Mouse (Mus musculus) forebrain, embryonic 13.5 days (tissue): ENCODE measurements around the gene Cops9. TPM values are rescaled to one million over a fixed set of nuclear protein-coding genes. Genes with fewer than 3 reads are reported as not detected.

ENCODE experiments used
- ATAC-seq: fragments of 200-750 bp; cut with Nextera tagmentation; 2 replicates; pipeline ENCODE4 v1.8.0; 2017
- H3K27ac ChIP-seq: fragments of 300-500 bp; sonication (generic); 2 replicates; pipeline ENCODE4 v1.5.1; 2015; ENCODE audit warnings: inconsistent platforms, mild to moderate bottlenecking, moderate library complexity
- H3K27me3 ChIP-seq: fragments of 300-500 bp; sonication (generic); 2 replicates; pipeline ENCODE4 v1.6.1; 2015; ENCODE audit warnings: mild to moderate bottlenecking, inconsistent platforms
- H3K36me3 ChIP-seq: fragments of 300-500 bp; sonication (generic); 2 replicates; pipeline ENCODE4 v1.6.1; 2015; ENCODE audit warnings: mild to moderate bottlenecking, inconsistent platforms; ENCODE audit not compliant: poor library complexity, severe bottlenecking
- H3K4me1 ChIP-seq: fragments of 300-500 bp; sonication (generic); 2 replicates; pipeline ENCODE4 v1.6.1; 2015; ENCODE audit warnings: inconsistent platforms
- H3K4me2 ChIP-seq: fragments of 300-500 bp; sonication (generic); 2 replicates; pipeline ENCODE4 v1.6.1; 2015; ENCODE audit warnings: inconsistent platforms, mild to moderate bottlenecking, moderate library complexity
- H3K4me3 ChIP-seq: fragments of 300-500 bp; sonication (generic); 2 replicates; pipeline ENCODE4 v1.5.1; 2015; ENCODE audit warnings: mild to moderate bottlenecking, inconsistent platforms
- H3K9ac ChIP-seq: fragments of 300-500 bp; sonication (generic); 2 replicates; pipeline ENCODE4 v1.6.1; 2015; ENCODE audit warnings: mild to moderate bottlenecking, inconsistent platforms
- H3K9me3 ChIP-seq: fragments of 300-500 bp; sonication (generic); replicated peaks from 2 replicates; pipeline ENCODE4 v1.6.1; 2016; ENCODE audit warnings: inconsistent platforms
- WGBS: fragments of 180-500 bp; shearing (Covaris S2); methylation state at CpG from one replicate; pipeline ENCODE4 v1.1.7; 2015; 5-methylcytosine and 5-hydroxymethylcytosine counted together
- polyA plus RNA-seq: library from polyadenylated mRNA; unstranded; fragments of >200 nt; fragmentation: Nextera tagmentation; extraction: Ambion mirVana; gene quantifications from 2 replicates; pipeline ENCODE4 v1.2.1, GENCODE M21; 2015

Gene Cops9
- polyA plus RNA-seq, 1 experiment from 2014 or later = 587 TPM

DNA sequence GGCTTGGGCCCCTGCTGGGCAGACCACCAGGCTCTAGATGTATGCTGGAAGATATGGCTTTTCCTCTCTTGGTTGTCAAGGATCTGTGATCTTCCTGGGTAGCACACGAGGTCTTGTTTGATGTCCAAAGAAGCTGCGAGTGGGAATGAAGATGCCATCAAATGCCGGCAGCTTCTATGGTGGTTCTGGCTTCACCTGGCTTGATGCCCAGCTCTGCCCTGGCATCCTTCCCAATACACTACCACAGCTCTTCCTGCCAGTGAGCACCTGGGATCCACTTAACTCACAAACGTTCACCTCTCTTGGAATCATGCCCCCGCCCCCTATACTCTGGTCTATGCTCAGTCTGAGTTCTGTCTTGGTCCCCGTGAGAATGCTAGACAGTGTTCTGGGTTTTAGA is 25.3 kb upstream of the Cops9 start:
- no peak overlapping the region for H3K4me2 ChIP-seq
- 0 out of 2 replicates have a peak, but pooled peaks cover 4% of the 10 kb centered on the region for H3K27me3 ChIP-seq
- H3K36me3 ChIP-seq = no peaks in the 10 kb centered on the region
- 71% methylated on average over 6 of the region's 6 CpGs for WGBS
- no peak overlapping the region for H3K9ac ChIP-seq
- ATAC-seq = no peak
- H3K4me1 ChIP-seq = no peaks in the 10 kb centered on the region
- no peaks in the 10 kb centered on the region for H3K9me3 ChIP-seq
- no peak overlapping the region for H3K4me3 ChIP-seq
- no peak overlapping the region for H3K27ac ChIP-seq

GRCm38 (mm10) chr1:92659392-92659791 is 17.6 kb upstream of the Cops9 start:
- Histone ChIP-seq H3K4me1 (no peaks in the 10 kb centered on the region), H3K4me3 (no peak overlapping the region), H3K9me3 (no peaks in the 10 kb centered on the region), H3K4me2 (no peak overlapping the region), H3K36me3 (no peaks in the 10 kb centered on the region), H3K9ac (no peak overlapping the region), H3K27ac (no peak overlapping the region), H3K27me3 (0 out of 2 replicates have a peak, but pooled peaks cover 4% of the 10 kb centered on the region)
- no peak for ATAC-seq
- WGBS = 75% methylated on average over 5 of the region's 5 CpGs

- Histone ChIP-seq H3K27ac (no peak overlapping the region), H3K9ac (no peak overlapping the region), H3K9me3 (no peaks in the 10 kb centered on the region), H3K4me2 (no peak overlapping the region), H3K36me3 (no peaks in the 10 kb centered on the region), H3K4me3 (no peak overlapping the region), H3K4me1 (no peaks in the 10 kb centered on the region), H3K27me3 (no peaks in the 10 kb centered on the region)
- ATAC-seq = no peak
- 85% methylated on average over 11 of the region's 11 CpGs for whole genome bisulfite sequencing
Observed at GRCm38 (mm10) chr1:92657025-92657820, 15.4 kb upstream of the Cops9 start.

GRCm38 (mm10) chr1:92654676-92655075 is 12.9 kb upstream of the Cops9 start:
- Histone ChIP-seq H3K4me1 (0 out of 2 replicates have a peak, but pooled peaks cover 7% of the 10 kb centered on the region), H3K27ac (no peak overlapping the region), H3K27me3 (no peaks in the 10 kb centered on the region), H3K9me3 (no peaks in the 10 kb centered on the region), H3K9ac (no peak overlapping the region), H3K4me2 (no peak overlapping the region), H3K4me3 (no peak overlapping the region), H3K36me3 (no peaks in the 10 kb centered on the region)
- 69% methylated on average over 2 of the region's 2 CpGs for WGBS
- no peak for ATAC-seq

GRCm38 (mm10) chr1:92653179-92653578 is 11.4 kb upstream of the Cops9 start:
- 89% methylated on average over 3 of the region's 3 CpGs for WGBS
- Histone ChIP-seq H3K9ac (no peak overlapping the region), H3K27me3 (no peaks in the 10 kb centered on the region), H3K4me1 (0 out of 2 replicates have a peak, but pooled peaks cover 12% of the 10 kb centered on the region), H3K27ac (no peak overlapping the region), H3K36me3 (no peaks in the 10 kb centered on the region), H3K9me3 (no peaks in the 10 kb centered on the region), H3K4me3 (no peak overlapping the region), H3K4me2 (no peak overlapping the region)
- no peak for ATAC-seq

- H3K4me3 ChIP-seq = no peak overlapping the region
- 0 out of 2 replicates have a peak, but pooled peaks cover 3% of the 10 kb centered on the region for H3K27me3 ChIP-seq
- H3K27ac ChIP-seq = no peak overlapping the region
- H3K9me3 ChIP-seq = no peaks in the 10 kb centered on the region
- 0 out of 2 replicates have a peak overlapping the region, but pooled peaks have one; percentile 21 for H3K9ac ChIP-seq
- no peaks in the 10 kb centered on the region for H3K36me3 ChIP-seq
- no peak overlapping the region for H3K4me2 ChIP-seq
- 40% methylated on average over 3 of the region's 3 CpGs for WGBS
- ATAC-seq = no peak
- 0 out of 2 replicates have a peak, but pooled peaks cover 15% of the 10 kb centered on the region for H3K4me1 ChIP-seq
Observed at GRCm38 (mm10) chr1:92651467-92651866, 9.7 kb upstream of the Cops9 start.

GRCm38 (mm10) chr1:92648673-92649072 is 6.9 kb upstream of the Cops9 start, which contains the start of gene Otos:
Otos (minus strand) TSS chr1:92648841.
- no peak within 1 kb of the TSS for H3K4me3 ChIP-seq
- H3K27ac ChIP-seq = no peak within 1 kb of the TSS
- H3K9ac ChIP-seq = no peak within 1 kb of the TSS
- H3K4me2 ChIP-seq = no peak within 1 kb of the TSS
- H3K36me3 ChIP-seq = no peaks in the 10 kb centered on the region
- H3K27me3 ChIP-seq = 0 out of 2 replicates have a peak, but pooled peaks cover 6% of the 10 kb centered on the region
- H3K4me1 ChIP-seq = 0 out of 2 replicates have a peak, but pooled peaks cover 15% of the 10 kb centered on the region
- 28% methylated on average over 8 of the region's 8 CpGs for WGBS
- no peaks in the 10 kb centered on the region for H3K9me3 ChIP-seq
- peak; percentile 71 for ATAC-seq

DNA sequence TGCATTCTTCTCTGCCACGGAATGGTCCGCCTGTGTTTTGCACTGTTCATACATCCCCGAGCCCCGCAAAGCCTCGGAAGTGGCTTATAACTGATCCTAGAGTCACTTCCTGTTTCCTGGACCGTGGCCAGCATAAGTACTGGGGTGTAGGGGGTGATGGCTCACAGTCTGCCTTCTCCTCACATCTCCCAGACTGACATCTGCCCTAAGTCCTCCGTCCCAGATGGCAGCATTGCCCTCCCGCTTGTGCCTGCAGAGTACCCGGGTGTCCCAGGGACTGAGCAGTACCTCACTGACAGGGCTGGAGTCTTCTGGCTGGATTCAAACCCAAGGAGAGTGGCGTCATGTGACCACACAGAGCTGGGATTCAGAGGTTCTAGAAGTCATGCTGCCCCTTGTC is 6.4 kb upstream of the Cops9 start:
- WGBS = 53% methylated on average over 10 of the region's 10 CpGs
- H3K27me3 ChIP-seq = 0 out of 2 replicates have a peak, but pooled peaks cover 6% of the 10 kb centered on the region
- no peak; the same call in none of the 2 replicates for ATAC-seq
- H3K4me2 ChIP-seq = no peak overlapping the region
- H3K9me3 ChIP-seq = no peaks in the 10 kb centered on the region
- no peak overlapping the region for H3K27ac ChIP-seq
- no peaks in the 10 kb centered on the region for H3K36me3 ChIP-seq
- no peak overlapping the region for H3K9ac ChIP-seq
- H3K4me3 ChIP-seq = no peak overlapping the region
- H3K4me1 ChIP-seq = 0 out of 2 replicates have a peak, but pooled peaks cover 15% of the 10 kb centered on the region

GRCm38 (mm10) chr1:92647752-92648151 is 6.0 kb upstream of the Cops9 start:
- no peak overlapping the region for H3K4me3 ChIP-seq
- H3K27me3 ChIP-seq = 0 out of 2 replicates have a peak, but pooled peaks cover 6% of the 10 kb centered on the region
- 10% methylated on average over 8 of the region's 8 CpGs for WGBS
- H3K27ac ChIP-seq = no peak overlapping the region
- no peaks in the 10 kb centered on the region for H3K9me3 ChIP-seq
- no peak overlapping the region for H3K9ac ChIP-seq
- no peak overlapping the region for H3K4me2 ChIP-seq
- peak; percentile 62 for ATAC-seq
- H3K4me1 ChIP-seq = peaks cover 15% of the 10 kb centered on the region; the same call in 1 of the 2 replicates
- no peaks in the 10 kb centered on the region for H3K36me3 ChIP-seq

DNA sequence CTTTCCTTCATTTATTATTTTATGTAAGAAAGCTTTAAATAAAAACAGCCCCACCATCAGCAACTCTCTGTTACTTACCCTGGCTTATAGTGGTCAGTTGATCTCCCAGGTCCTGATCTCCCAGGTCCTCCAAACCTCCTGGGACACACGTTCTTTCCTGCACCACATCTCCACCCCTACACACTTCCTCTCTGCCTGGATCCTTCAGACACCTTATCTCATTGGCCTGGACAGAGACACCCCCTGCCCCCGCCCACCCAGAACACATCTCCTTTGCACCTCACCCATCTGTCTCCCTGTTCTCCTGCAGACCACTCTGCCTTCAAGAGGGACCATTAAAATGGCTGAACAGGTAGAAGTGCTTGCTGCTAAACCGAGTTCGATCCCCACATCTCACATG is 5.2 kb upstream of the Cops9 start:
- H3K27me3 ChIP-seq = 0 out of 2 replicates have a peak, but pooled peaks cover 6% of the 10 kb centered on the region
- H3K9ac ChIP-seq = no peak overlapping the region
- H3K9me3 ChIP-seq = no peaks in the 10 kb centered on the region
- no peak overlapping the region for H3K4me2 ChIP-seq
- H3K4me3 ChIP-seq = no peak overlapping the region
- H3K27ac ChIP-seq = no peak overlapping the region
- peaks cover 22% of the 10 kb centered on the region for H3K4me1 ChIP-seq
- no peak for ATAC-seq
- WGBS = 70% methylated on average over 4 of the region's 4 CpGs
- H3K36me3 ChIP-seq = no peaks in the 10 kb centered on the region

DNA sequence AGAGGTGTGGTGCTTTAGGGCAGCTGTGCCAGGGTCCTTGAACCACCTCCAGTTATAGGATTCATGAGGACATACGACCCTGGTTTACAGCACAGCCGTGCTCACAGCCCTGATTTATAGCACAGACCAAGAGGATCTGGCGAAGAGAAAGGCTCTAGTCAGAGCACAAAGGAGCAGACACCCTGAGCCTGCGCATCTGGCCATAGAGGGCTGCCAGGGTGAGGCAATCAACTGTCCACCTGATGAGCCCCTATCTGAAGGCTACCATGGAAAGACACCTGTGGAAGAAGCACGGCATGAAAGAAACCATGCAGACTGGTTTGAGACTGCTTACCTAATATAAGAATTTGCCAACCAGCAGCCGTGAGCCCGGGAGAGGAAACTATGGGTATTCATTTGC is 4.8 kb upstream of the Cops9 start:
- Histone ChIP-seq H3K4me3 (no peak overlapping the region), H3K4me2 (no peak overlapping the region), H3K9me3 (no peaks in the 10 kb centered on the region), H3K27me3 (0 out of 2 replicates have a peak, but pooled peaks cover 6% of the 10 kb centered on the region), H3K27ac (no peak overlapping the region), H3K4me1 (peaks cover 21% of the 10 kb centered on the region), H3K9ac (no peak overlapping the region), H3K36me3 (no peaks in the 10 kb centered on the region)
- WGBS = 81% methylated on average over 7 of the region's 7 CpGs
- ATAC-seq = no peak

DNA sequence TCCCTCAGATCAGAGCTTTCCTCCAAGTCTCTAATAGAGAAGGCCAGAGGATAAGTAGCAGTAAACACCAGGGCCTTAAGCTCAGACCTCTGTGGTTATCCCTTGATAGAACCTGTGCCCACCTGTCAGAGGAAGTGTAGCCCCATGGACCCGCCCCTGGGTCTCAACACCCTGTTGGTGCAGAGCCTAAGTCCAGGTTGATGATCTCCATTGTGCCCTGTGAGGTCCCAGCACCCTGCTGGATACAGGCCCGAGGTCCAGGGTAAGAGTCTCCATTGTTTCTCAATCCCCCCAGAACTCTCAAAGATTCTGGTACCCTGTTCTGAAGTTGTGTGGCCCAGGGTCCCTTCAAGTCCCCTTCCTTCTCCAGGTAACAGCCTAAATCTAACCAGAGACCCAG is 4.3 kb upstream of the Cops9 start:
- Histone ChIP-seq H3K4me1 (peaks cover 18% of the 10 kb centered on the region), H3K36me3 (no peaks in the 10 kb centered on the region), H3K9ac (no peak overlapping the region), H3K9me3 (no peaks in the 10 kb centered on the region), H3K4me3 (no peak overlapping the region), H3K4me2 (no peak overlapping the region), H3K27ac (no peak overlapping the region), H3K27me3 (0 out of 2 replicates have a peak, but pooled peaks cover 6% of the 10 kb centered on the region)
- 54% methylated on average over 2 of the region's 2 CpGs for whole genome bisulfite sequencing
- ATAC-seq = no peak
